Mouse (Mus musculus): ENCODE measurements around the gene Psmg3. TPM values are rescaled to one million over a fixed set of nuclear protein-coding genes. Genes with fewer than 3 reads are reported as not detected.

The Psmg3 gene
- 5.9 TPM for polyA plus RNA-seq (2015; fragmentation: Illumina TruSeq; extraction: RNeasy Lipid Tissue Mini Kit (QIAGEN cat#74804); ENCODE audit: insufficient read depth, low read depth, low replicate concordance)

GRCm38 (mm10) chr5:139826357-139827055 is at the start of gene Psmg3, which contains the start of gene Gm26938:
Gene Psmg3, minus strand, starts transcription at chr5:139826885.
Gene Gm26938, minus strand, starts transcription at chr5:139826407.

GRCm38 (mm10) chr5:139819538-139820181 is 7.0 kb downstream of the Psmg3 start, which contains the start of gene Tmem184a:
Gene Tmem184a, minus strand, starts transcription at chr5:139819917.

DNA sequence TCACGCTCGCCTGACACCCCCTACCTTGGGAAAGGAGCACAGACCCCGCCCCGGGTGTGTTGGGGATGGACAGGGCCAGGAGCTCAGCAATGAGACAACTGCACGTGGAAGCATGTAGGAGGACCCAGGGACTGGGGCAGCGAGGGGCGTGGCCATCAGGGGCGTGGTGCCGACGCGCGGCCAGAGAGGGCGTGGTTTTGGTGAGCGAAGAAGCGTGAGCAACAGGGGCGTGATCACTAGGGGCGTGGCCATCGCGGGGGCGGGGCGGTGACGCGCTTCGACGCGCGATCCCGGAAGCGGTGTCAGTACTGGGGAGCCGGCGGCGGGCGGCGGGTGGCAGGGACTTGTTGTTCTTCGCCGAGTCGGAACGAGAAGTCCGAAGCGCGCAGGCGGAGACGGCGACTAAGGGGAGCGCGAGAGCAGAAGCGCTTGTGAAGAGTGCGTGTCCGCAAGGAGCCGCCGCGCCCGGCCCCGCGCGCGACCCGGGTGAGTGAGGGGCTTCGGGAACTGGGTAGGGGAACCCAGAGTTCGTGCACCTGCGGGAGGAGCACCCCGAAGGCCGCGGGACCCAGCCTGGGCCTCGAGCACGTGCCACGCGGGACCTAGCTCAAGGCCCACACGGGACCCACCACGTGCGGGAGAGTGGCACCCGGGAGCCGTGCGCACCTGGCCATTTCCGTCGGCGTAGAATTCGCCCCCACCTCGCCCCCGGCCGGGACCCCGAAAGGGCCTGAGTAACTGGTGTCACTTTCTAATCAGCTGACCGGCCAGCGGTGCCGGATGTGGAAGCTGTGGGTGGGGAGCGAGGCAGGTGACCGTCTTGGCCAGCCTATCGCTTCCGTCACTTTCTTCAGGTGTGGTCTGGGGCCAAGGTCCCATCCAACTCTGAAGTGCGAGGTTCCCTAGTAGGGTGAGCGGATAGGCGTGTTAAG is 35.2 kb downstream of the Psmg3 start, which contains the start of gene Mafk:
Gene Mafk, plus strand, starts transcription at position 287 of the 932 bp plus-strand sequence.

GRCm38 (mm10) chr5:139775216-139775926 is 51.3 kb downstream of the Psmg3 start, which contains the start of gene Ints1:
Gene Ints1, minus strand, starts transcription at chr5:139775674.

Other genes with a start within 250 kb of the Psmg3 start
- gene Micall2, start 90.5 kb downstream of the Psmg3 start, polyA plus RNA-seq (2015; fragmentation: Illumina TruSeq; extraction: RNeasy Lipid Tissue Mini Kit (QIAGEN cat#74804); ENCODE audit: insufficient read depth, low read depth, low replicate concordance): 0.96 TPM
- 12.3 TPM for gene Ints1, start 51.2 kb downstream of the Psmg3 start, polyA plus RNA-seq (2015; fragmentation: Illumina TruSeq; extraction: RNeasy Lipid Tissue Mini Kit (QIAGEN cat#74804); ENCODE audit: insufficient read depth, low read depth, low replicate concordance)
- 7.3 TPM for gene Mafk, start 35.4 kb downstream of the Psmg3 start, polyA plus RNA-seq (2015; fragmentation: Illumina TruSeq; extraction: RNeasy Lipid Tissue Mini Kit (QIAGEN cat#74804); ENCODE audit: insufficient read depth, low read depth, low replicate concordance)
- 14.9 TPM for gene Tmem184a, start 7.0 kb downstream of the Psmg3 start, polyA plus RNA-seq (2015; fragmentation: Illumina TruSeq; extraction: RNeasy Lipid Tissue Mini Kit (QIAGEN cat#74804); ENCODE audit: insufficient read depth, low read depth, low replicate concordance)
- not detected for gene Gm26938, start 478 bp downstream of the Psmg3 start, polyA plus RNA-seq (2015; fragmentation: Illumina TruSeq; extraction: RNeasy Lipid Tissue Mini Kit (QIAGEN cat#74804); ENCODE audit: insufficient read depth, low read depth, low replicate concordance)
- gene Elfn1, start 81.1 kb upstream of the Psmg3 start, polyA plus RNA-seq (2015; fragmentation: Illumina TruSeq; extraction: RNeasy Lipid Tissue Mini Kit (QIAGEN cat#74804); ENCODE audit: insufficient read depth, low read depth, low replicate concordance): not detected

All from pancreas, adult 10 weeks (tissue).